Mouse (Mus musculus) hindbrain, embryonic 15.5 days (tissue): ENCODE data around the gene Polr3c. TPM values are rescaled to one million over a fixed set of nuclear protein-coding genes. Genes with fewer than 3 reads are reported as not detected.
A peak's percentile ranks its signal among the peaks of the same experiment; 100 is the strongest.

ENCODE experiments used
- ATAC-seq: fragments of 200-750 bp; cut with Nextera tagmentation; 2 replicates; pipeline ENCODE4 v1.8.0; 2017; ENCODE audit warnings: low read depth, moderate number of reproducible peaks, moderate TSS enrichment; ENCODE audit not compliant: low FRiP score
- H3K27ac ChIP-seq: fragments of 300-500 bp; sonication (generic); replicated peaks from 2 replicates; pipeline ENCODE4 v1.5.1; 2015; ENCODE audit warnings: mild to moderate bottlenecking, inconsistent platforms
- H3K27me3 ChIP-seq: fragments of 300-500 bp; sonication (generic); 2 replicates; pipeline ENCODE4 v1.6.1; 2015; ENCODE audit warnings: control low read depth, inconsistent platforms
- H3K36me3 ChIP-seq: fragments of 300-500 bp; sonication (generic); 2 replicates; pipeline ENCODE4 v1.6.1; 2015; ENCODE audit warnings: control low read depth, inconsistent platforms
- H3K4me1 ChIP-seq: fragments of 300-500 bp; sonication (generic); replicated peaks from 2 replicates; pipeline ENCODE4 v1.6.1; 2015; ENCODE audit warnings: control low read depth, inconsistent platforms
- H3K4me2 ChIP-seq: fragments of 300-500 bp; sonication (generic); 2 replicates; pipeline ENCODE4 v1.6.1; 2015; ENCODE audit warnings: moderate library complexity, mild to moderate bottlenecking, inconsistent platforms
- H3K4me3 ChIP-seq: fragments of 300-500 bp; sonication (generic); 2 replicates; pipeline ENCODE4 v1.5.1; 2015; ENCODE audit warnings: mild to moderate bottlenecking, inconsistent platforms
- H3K9ac ChIP-seq: fragments of 300-500 bp; sonication (generic); 2 replicates; pipeline ENCODE4 v1.6.1; 2015; ENCODE audit warnings: inconsistent platforms
- H3K9me3 ChIP-seq: fragments of 300-500 bp; sonication (generic); 2 replicates; pipeline ENCODE4 v1.6.1; 2016; ENCODE audit warnings: control low read depth, inconsistent platforms
- WGBS: fragments of 180-500 bp; shearing (Covaris S2); methylation state at CpG from one replicate; pipeline ENCODE4 v1.1.7; 2015; 5-methylcytosine and 5-hydroxymethylcytosine counted together
- polyA plus RNA-seq: library from polyadenylated mRNA; unstranded; fragments of >200 nt; fragmentation: Nextera tagmentation; extraction: Ambion mirVana; gene quantifications from 2 replicates; pipeline ENCODE4 v1.2.1, GENCODE M21; 2015

The Polr3c gene
- polyA plus RNA-seq, 1 experiment from 2014 or later = 29.7 TPM

GRCm38 (mm10) chr3:96707903-96708683 is 19.3 kb downstream of the Polr3c start, which contains the start of gene Nudt17:
Gene Nudt17 (minus strand): TSS chr3:96708562.
- Histone ChIP-seq H3K27me3 (no peaks in the 10 kb centered on the region), H3K9ac (peak within 1 kb of the TSS; percentile 71), H3K9me3 (no peaks in the 10 kb centered on the region), H3K4me3 (peak within 1 kb of the TSS; percentile 53), H3K27ac (no peak within 1 kb of the TSS), H3K4me2 (peak within 1 kb of the TSS; percentile 96), H3K4me1 (peaks cover 6% of the 10 kb centered on the region), H3K36me3 (peaks cover 39% of the 10 kb centered on the region)
- 7% methylated on average over 42 of the region's 42 CpGs for WGBS
- ATAC-seq = peak; percentile 91

- no peaks in the 10 kb centered on the region for H3K27me3 ChIP-seq
- no peak overlapping the region for H3K4me2 ChIP-seq
- no peak overlapping the region for H3K9ac ChIP-seq
- no peak overlapping the region for H3K4me3 ChIP-seq
- H3K4me1 ChIP-seq = peaks cover 6% of the 10 kb centered on the region
- H3K27ac ChIP-seq = no peak overlapping the region
- no peaks in the 10 kb centered on the region for H3K9me3 ChIP-seq
- 81% methylated on average over 7 of the region's 7 CpGs for WGBS
- no peak for ATAC-seq
- H3K36me3 ChIP-seq = peaks cover 39% of the 10 kb centered on the region
Observed at GRCm38 (mm10) chr3:96706984-96707383, 20.4 kb downstream of the Polr3c start.

- 95% methylated on average over 11 of the region's 11 CpGs for WGBS
- no peak for ATAC-seq
- Histone ChIP-seq H3K4me2 (no peak overlapping the region), H3K27ac (no peak overlapping the region), H3K9me3 (no peaks in the 10 kb centered on the region), H3K36me3 (peaks cover 39% of the 10 kb centered on the region), H3K27me3 (no peaks in the 10 kb centered on the region), H3K9ac (no peak overlapping the region), H3K4me1 (peaks cover 6% of the 10 kb centered on the region), H3K4me3 (no peak overlapping the region)
Observed at GRCm38 (mm10) chr3:96706217-96706616, 21.2 kb downstream of the Polr3c start.

GRCm38 (mm10) chr3:96704778-96705177 is 22.6 kb downstream of the Polr3c start:
- H3K4me3 ChIP-seq = no peak overlapping the region
- peaks cover 33% of the 10 kb centered on the region for H3K36me3 ChIP-seq
- H3K9ac ChIP-seq = no peak overlapping the region
- no peak overlapping the region for H3K27ac ChIP-seq
- 66% methylated on average over 11 of the region's 11 CpGs for WGBS
- H3K4me2 ChIP-seq = no peak overlapping the region
- no peak for ATAC-seq
- H3K9me3 ChIP-seq = no peaks in the 10 kb centered on the region
- H3K27me3 ChIP-seq = no peaks in the 10 kb centered on the region
- H3K4me1 ChIP-seq = peaks cover 6% of the 10 kb centered on the region

- peaks cover 12% of the 10 kb centered on the region for H3K4me1 ChIP-seq
- H3K9me3 ChIP-seq = no peaks in the 10 kb centered on the region
- H3K27ac ChIP-seq = no peak overlapping the region
- no peak for ATAC-seq
- WGBS = 88% methylated on average over 4 of the region's 4 CpGs
- H3K4me3 ChIP-seq = no peak overlapping the region
- no peak overlapping the region for H3K4me2 ChIP-seq
- H3K9ac ChIP-seq = no peak overlapping the region
- H3K27me3 ChIP-seq = no peaks in the 10 kb centered on the region
- peaks cover 33% of the 10 kb centered on the region for H3K36me3 ChIP-seq
Observed at GRCm38 (mm10) chr3:96701003-96701402, 26.4 kb downstream of the Polr3c start.

- no peak for ATAC-seq
- Histone ChIP-seq H3K4me3 (no peak overlapping the region), H3K9me3 (no peaks in the 10 kb centered on the region), H3K4me2 (no peak overlapping the region), H3K9ac (no peak overlapping the region), H3K4me1 (peaks cover 17% of the 10 kb centered on the region), H3K27ac (no peak overlapping the region), H3K27me3 (no peaks in the 10 kb centered on the region), H3K36me3 (peaks cover 33% of the 10 kb centered on the region)
- WGBS = 56% methylated on average over 7 of the region's 7 CpGs
Observed at GRCm38 (mm10) chr3:96700376-96700775, 27.1 kb downstream of the Polr3c start.

- no peak overlapping the region for H3K27ac ChIP-seq
- WGBS = 60% methylated on average over 19 of the region's 19 CpGs
Observed at GRCm38 (mm10) chr3:96698993-96699690, 28.3 kb downstream of the Polr3c start.

GRCm38 (mm10) chr3:96696766-96697732 is 30.4 kb downstream of the Polr3c start:
- Histone ChIP-seq H3K36me3 (peaks cover 14% of the 10 kb centered on the region), H3K9me3 (no peaks in the 10 kb centered on the region), H3K27ac (peak overlapping the region; percentile 92), H3K9ac (peak overlapping the region; percentile 90), H3K27me3 (no peaks in the 10 kb centered on the region), H3K4me2 (peak overlapping the region; percentile 62), H3K4me1 (peaks cover 17% of the 10 kb centered on the region), H3K4me3 (peak overlapping the region; percentile 94)
- under 1% methylated on average over 79 of the region's 85 CpGs for WGBS
- ATAC-seq = peak; percentile 91

More at GRCm38 (mm10) chr3:96698993-96699690, 28.3 kb downstream of the Polr3c start:
- no peaks in the 10 kb centered on the region for H3K27me3 ChIP-seq
- no peak overlapping the region for H3K4me2 ChIP-seq
- no peak overlapping the region for H3K9ac ChIP-seq
- H3K36me3 ChIP-seq = peaks cover 26% of the 10 kb centered on the region
- peaks cover 17% of the 10 kb centered on the region for H3K4me1 ChIP-seq
- no peaks in the 10 kb centered on the region for H3K9me3 ChIP-seq
- no peak for ATAC-seq
- no peak overlapping the region for H3K4me3 ChIP-seq

GRCm38 (mm10) chr3:96696198-96696765 is 31.1 kb downstream of the Polr3c start, which contains the start of gene Pias3:
Gene Pias3 (plus strand): TSS chr3:96696384.
- Histone ChIP-seq H3K9ac (peak within 1 kb of the TSS; percentile 90), H3K27ac (peak within 1 kb of the TSS; percentile 92), H3K36me3 (peaks cover 7% of the 10 kb centered on the region; the same call in 1 of the 2 replicates), H3K4me3 (peak within 1 kb of the TSS; percentile 94), H3K4me2 (peak within 1 kb of the TSS; percentile 62), H3K27me3 (no peaks in the 10 kb centered on the region), H3K9me3 (no peaks in the 10 kb centered on the region), H3K4me1 (peaks cover 17% of the 10 kb centered on the region)
- ATAC-seq = peak; percentile 57
- WGBS = 0% methylated on average over 35 of the region's 35 CpGs

- Histone ChIP-seq H3K27ac (no peak overlapping the region), H3K9me3 (no peaks in the 10 kb centered on the region), H3K36me3 (no peaks in the 10 kb centered on the region), H3K9ac (no peak overlapping the region), H3K4me3 (no peak overlapping the region), H3K4me2 (no peak overlapping the region), H3K27me3 (no peaks in the 10 kb centered on the region), H3K4me1 (peaks cover 17% of the 10 kb centered on the region)
- 90% methylated on average over 1 of the region's 1 CpGs for whole genome bisulfite sequencing
- ATAC-seq = no peak
Observed at GRCm38 (mm10) chr3:96693579-96693978, 33.8 kb downstream of the Polr3c start.

GRCm38 (mm10) chr3:96692506-96692905 is 34.9 kb downstream of the Polr3c start:
- Histone ChIP-seq H3K4me3 (no peak overlapping the region), H3K27me3 (no peaks in the 10 kb centered on the region), H3K36me3 (no peaks in the 10 kb centered on the region), H3K4me1 (peaks cover 10% of the 10 kb centered on the region), H3K4me2 (no peak overlapping the region), H3K27ac (no peak overlapping the region), H3K9me3 (no peaks in the 10 kb centered on the region), H3K9ac (no peak overlapping the region)
- whole genome bisulfite sequencing = 21% methylated on average over 3 of the region's 3 CpGs
- no peak for ATAC-seq
